Mouse (Mus musculus) adrenal gland, postnatal 36 days (tissue): ENCODE measurements at regions not wholly inside any gene's neighbourhood (a gene's known extent, or its start where the extent isn't known, plus 50 kb on each side); places are given as distances from the start of the nearest gene placed in this dataset.

Experiments
- DNase-seq, 2 experiments: peaks; one replicate each; pipeline ENCODE4 v3.0.0; 2021; ENCODE audit warnings: mixed read lengths in 1 of 2

DNA sequence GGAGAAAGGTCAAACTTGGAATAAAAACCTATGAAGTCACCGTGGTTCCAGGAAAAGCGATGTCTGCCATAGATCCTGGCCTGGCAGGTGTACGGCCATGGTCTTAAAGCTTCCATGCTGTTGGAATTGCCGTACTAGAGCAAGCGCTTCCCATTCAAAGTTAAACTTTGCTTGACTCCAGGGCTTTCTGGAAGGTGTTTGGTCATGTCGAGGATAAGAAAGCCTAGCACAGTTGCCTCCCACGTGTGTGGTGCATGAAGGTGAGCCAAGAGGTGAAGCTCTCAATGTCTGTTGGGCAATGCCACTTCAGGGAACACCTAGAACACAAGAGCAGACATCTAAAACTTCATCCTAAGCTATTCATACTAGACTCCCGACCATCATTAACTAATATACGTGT is 174.3 kb upstream of the Fam19a5 start:
- DNase-seq = no peak

DNA sequence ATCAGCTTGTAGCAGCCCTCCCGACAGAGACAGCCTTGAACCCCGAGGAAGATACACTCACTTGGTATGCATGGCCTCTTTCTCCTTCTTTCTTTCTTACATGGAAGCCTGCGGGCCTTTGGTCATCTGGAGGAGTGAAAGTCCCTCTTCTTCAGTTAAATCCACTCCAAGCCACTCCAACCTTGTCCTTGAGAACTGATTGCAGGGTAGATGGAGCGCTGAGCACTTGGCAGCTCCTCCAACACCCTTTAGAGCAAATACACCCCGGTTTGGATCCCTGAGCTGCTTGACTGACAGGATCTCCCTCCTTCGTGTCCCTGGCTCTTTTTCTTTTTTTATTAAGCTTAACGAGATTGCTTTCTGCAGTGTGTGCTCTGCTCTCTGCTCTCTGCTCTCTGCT is 173.3 kb upstream of the Fam19a5 start:
- DNase-seq = no peak

DNA sequence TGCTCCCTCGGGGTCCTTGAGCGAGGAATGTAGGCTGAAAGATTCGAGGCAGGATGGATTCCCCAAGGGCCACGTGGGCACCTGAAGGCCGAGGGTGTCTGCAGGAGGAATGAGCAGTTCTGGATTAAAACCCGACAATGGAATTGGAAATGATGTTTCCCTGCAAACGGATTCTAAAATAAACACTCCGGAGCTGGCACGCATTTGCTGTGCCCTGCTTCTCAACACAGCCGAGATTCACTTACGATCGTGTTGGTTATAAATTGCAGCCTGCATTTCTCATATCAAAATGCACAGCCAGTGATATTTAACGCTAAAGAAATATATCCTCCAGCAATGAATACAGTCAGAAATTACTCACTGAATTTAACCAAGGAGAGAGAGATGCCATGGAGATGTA is 169.4 kb upstream of the Fam19a5 start:
- no peak for DNase-seq

DNA sequence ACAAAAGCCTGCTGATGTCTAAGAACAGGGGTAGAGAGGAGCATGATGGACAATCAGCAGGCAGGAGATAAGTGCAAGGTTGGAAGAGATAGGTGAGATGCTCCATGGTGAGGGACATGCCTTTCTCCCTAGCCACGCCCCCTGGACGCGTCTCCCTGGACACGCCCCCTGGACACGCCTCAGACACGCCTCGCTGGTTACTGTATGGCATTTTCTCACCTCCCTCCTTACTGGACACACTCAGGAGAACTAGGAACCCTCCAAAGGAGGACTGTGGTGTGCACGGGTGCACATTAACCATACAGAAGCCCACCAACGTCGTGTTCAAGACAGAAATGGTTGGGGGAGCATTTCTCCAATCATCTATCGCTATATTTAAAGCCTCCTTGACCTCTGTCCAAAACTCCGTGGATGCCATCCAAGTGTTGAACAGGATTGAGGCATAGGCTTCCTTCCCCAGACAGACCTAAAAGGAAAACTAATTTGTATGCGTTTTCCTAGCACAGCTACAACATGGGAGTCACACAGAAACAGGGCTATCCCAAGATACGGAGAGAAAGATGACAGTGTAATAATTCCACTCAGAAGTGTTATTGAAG is 168.4 kb upstream of the Fam19a5 start:
- no peak for DNase-seq

DNA sequence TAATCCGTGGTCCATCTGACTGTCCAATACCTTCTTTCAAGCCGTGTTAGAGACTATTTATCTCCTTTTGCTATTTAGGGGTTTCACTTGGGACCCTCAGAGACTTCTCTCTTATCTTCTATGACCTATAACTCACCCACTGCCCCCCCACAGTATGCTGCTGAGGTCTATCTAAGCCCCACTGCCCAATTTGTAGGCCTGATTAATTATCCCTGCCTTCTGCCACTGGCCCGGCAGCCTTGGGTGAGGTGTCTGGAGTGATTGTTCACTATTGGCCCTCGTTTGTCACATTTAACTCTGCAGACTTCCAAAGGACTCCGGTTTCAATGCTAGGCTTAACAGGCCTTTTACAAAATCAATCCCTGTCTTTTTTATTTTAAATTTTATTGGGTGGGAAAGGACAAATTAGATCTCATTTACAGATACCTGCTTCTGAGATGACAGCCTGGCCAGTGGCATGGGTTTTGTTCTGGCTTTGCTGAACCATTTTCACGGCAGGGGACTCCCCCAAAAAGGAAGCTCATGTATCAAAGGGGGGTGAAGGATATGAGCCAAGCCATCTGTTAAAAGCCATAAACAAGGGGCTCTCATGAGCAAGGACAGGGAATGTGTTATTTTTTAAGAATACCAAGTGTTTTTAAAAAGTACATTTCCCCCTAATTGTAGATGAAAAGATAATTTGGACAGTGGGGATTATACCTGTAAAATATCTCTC is 160.4 kb upstream of the Fam19a5 start:
- DNase-seq = no peak

DNA sequence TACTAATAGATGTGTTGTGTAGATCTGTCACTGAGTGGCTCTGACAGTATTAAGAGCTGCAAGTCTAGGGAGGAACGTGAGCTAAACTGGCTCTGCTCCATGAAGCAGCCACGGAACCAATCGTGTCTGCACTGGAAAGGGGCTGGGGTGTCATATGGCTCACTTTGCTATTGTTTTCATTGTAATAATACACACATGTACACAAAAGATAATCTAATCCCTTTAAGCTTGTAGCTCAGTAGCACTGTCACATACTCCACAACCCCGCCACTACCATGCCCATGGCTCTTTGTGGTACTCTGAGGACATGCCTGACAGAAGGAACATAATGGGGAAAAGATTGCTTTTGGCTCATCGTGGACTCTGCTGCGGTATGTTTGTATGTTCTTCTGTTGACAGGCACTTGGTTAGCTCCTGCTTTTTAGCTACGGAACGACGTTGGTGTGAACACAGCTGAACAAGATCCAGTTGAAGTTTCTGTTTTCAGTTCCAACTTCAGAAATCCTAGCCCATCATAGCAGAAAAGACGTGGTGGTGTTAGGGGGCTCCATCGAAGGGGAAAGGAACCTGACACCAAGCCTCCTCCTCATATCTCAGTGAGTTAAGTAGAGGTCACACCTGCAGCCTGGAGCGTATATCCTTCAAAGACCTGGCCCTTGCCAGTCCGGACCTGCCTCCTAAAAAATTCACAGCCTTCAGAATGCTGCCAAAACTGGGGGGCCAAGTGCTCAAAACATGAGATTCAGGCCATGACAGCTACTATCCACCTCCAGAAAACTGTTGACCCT is 159.6 kb upstream of the Fam19a5 start:
- no peak for DNase-seq

DNA sequence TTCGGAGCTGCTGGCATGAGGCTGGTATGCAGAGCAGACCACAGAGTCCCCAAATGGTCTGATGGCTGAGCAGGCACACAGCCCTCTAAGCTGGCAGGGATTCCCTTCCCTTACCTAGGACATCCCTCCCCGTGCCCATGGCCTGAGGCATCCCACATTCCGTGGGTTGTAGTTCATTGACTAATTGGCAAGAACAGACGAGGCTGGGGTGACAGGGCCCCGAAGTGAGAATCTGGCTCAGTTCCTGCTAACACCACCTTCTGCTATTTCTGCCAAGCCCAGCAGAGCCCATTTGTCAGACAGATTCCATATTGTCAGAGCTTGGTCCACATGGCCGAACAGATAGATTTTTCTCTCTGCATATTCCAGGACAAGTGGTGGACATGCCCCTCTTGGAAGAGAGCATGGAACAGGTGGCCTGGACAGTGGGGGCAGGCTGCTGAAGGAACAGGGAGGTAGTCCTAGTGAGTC is 157.6 kb upstream of the Fam19a5 start:
- DNase-seq = no peak

DNA sequence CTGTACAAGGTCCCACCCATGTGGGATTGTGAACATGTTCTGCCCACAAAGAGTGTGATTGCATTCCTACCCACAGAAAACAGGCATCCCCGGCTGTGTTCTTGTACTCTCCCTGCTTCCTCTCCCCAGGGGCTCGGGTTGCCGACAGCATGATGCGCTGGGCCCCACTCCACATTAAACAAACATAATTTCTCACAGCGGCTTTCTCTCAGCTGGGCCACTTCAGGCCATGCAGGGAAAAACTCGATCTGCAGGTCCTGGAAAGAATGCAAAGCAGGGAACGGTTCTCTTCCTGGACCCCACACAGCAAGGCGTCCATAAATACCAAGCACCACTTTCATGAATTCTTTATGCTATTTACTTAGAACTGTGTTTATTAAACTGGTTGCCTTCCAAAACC is 152.7 kb upstream of the Fam19a5 start:
- no peak for DNase-seq

DNA sequence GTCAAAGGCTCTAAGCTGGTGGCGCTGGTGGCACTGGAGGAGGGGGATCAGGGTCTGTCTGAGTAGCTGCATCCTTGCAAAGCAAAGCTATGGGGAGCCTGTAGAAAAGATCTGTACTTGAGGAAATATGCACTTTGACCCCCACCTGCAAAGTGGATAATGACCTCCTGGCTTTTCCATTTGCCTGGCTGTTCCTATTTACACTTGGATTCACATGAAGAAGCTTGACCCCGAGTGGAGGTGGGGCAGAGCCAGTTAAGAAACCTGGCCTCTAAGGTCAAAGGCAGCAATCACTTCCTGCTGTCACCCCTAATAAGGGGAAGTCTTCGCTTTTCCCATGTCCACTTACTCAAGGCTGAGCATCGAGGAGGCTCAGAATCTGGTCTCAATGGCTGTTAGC is 145.7 kb upstream of the Fam19a5 start:
- DNase-seq = no peak

DNA sequence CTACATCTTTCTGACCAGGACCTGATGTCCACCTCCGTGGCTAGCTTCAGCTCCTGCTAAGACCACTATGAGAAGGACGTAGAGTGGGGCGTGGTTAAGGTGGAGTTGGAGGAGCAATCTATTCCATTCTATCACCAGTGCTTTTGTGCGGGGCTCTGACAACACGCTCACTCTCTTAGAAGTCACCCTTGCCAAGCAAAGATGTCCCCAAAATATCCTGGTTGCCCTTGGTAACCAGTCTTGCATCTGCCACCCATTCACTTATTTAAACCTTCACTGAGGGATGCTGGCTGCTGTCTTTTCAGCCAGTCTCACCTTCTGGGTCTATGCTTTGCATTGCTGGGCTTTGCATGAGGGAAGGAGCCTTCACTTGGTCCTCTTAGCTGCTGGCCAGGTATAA is 138.4 kb upstream of the Fam19a5 start:
- DNase-seq = no peak

DNA sequence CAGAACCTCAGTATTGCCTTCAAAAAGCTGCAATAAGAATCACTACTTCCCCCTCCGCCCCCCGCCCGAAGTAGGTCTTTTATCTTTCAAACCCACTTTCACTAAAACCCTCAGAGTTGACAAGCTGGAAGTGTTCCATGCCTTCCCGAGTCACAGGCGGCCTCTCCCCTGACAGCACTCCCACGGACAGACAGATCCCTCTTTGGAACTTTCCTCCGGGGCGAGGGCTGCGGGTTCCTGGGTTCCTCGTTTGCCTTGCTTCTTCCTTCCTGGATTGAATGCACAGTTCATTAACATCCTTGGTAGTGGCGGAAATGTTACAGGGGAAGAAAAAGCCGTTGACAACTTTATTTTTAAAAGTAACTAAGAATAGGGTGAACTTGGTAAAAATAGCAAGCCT is 132.1 kb upstream of the Fam19a5 start:
- no peak for DNase-seq

DNA sequence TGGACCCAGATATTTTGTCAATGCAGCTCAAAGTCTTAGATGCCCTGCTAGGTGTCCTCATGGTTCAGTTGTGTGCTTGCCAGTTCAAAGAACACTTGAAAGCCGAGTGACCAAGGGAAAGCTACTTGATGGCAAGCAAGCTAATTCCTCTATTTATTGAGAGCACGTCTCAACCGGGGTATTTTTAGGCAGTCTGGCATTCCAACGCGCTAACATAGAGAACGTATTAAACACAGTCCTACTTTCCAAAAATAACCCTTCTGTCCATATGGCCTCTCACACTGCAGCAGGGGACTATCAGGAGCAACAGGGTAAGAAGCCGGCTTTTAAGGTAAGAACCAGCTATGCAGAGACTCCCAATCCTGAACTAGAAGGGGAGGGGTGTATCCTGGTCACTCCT is 128.1 kb upstream of the Fam19a5 start:
- DNase-seq = no peak

DNA sequence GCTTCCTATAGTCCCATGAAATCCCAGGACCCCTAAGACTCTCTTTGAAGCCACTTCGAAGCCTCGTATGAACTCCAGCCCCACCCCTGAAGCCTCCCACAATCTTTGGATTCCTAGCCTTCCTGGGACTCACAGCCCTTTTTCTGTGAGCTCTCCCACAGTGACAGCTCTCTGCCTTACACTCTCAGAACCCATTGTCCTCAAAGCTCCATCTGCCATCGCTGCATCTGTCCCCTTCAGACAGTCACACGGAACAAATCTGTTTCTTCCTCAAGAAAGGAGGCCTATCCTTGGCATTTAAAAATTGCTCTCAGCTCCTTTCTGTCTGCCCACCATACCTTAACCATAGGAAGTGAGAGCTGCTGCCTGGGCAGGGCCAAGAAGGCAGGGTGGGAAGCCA is 122.4 kb upstream of the Fam19a5 start:
- DNase-seq = no peak

DNA sequence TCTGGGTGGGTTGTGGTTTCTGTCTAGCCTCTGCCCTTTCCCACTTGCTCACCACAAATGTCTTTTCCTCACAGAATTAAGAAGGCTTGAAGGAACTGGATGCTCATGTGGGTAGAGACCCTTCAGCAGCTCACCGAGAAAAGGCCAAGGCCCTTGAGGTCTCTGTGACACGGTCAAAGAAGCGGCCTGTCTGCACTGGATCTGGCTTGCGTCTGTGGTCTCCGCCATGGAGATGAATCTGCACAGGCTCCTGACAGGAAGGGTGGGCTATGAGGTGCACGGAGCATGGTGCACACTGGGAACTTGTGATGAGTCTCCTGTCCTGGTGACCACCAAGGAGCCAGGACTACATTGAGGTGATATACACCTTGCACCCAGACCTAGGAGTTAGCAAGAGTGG is 110.8 kb upstream of the Fam19a5 start:
- no peak for DNase-seq

DNA sequence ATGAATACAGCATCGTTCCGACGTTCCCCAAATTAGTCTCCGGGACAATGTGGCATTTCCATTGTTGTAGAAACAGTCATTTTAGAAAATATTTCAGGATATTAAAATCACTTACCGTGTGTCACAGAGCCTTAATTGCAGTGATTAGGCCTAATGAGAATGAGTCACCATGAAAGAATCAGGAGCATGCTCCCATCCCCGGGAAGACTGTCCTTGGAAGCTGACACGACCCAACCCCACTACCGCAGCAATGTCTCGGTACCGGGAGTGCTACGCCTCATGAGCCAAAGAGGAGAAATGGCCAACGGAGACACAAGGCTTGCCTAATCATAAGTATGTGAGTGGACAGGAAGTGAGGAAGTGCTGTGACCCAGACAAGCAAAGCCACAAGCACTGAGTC is 110.2 kb upstream of the Fam19a5 start:
- DNase-seq = no peak

DNA sequence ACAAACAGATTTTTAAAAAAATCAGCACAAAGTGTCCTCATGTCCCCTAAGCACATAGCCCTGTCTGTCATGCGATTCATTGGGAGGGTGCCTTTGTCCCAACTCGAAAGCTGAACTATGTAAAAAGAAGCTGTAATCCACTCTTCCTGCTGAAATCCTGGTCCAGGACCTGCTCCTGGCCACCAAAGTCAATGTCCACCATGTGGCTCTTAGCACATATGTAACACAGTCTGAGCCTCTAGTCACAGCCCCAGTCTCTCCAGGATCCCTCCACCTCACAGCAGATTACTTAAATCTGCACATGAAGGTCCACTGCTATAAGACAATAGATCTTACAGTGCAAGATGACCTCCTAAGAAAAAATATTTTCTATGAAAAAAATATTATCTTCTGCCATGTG is 108.5 kb upstream of the Fam19a5 start:
- DNase-seq = no peak

DNA sequence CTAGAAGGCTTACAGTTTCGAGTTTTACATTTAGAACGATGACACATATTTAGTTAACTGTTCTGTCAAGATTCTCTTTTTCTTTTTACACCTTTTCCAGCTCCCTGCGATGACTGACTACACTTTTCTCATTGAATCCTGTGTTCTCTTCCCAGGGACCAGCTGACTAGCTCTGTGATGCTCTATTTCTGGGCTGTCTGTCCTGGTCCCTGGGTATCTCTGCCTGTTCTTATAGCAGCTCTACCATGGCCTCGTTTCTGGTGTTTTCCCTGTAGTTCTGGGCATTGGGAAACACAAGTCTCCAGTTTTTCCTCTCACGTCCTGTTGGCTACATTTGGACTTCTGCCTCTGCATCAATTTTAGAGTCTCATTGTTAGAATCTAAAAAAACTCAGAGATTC is 106.5 kb upstream of the Fam19a5 start:
- no peak for DNase-seq

DNA sequence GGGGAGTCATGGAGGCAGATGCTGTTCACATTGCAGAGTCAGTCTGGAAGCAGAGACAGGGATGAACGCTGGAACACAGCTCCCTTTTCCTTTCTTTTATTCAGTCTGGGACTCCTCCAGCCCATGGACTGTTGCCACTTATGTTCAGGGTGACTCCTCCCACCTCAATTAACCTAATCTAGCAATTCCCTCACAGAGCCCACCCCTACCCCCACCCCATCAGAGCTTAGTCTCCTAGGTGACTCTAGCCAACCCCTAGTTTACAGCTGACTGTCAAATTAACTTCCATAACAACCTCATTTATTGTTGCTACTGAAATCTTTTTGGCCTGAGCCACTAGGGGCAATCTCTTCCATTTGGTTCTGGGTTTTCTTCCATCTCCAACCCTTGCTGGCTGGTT is 85.2 kb upstream of the Fam19a5 start:
- no peak for DNase-seq

DNA sequence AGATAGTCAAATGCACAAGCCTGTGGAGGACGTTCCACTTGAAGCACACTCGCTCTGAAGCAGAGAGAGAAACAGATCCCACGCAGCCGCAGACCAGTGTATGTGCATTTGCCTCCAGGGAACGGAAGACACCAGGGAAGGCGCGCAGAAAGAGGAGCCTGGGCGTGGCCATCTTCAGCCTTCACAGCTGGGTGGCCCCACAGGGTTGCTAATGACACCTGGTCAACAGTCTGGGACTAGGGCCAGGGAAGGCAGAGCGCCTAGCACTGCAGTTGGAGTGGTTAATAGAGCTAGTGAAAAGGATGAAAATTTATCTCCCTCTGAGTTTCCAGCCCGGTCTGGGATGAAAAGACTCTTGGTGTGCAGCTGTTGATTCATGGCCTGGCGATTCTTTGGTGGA is 67.9 kb upstream of the Fam19a5 start:
- DNase-seq = no peak

DNA sequence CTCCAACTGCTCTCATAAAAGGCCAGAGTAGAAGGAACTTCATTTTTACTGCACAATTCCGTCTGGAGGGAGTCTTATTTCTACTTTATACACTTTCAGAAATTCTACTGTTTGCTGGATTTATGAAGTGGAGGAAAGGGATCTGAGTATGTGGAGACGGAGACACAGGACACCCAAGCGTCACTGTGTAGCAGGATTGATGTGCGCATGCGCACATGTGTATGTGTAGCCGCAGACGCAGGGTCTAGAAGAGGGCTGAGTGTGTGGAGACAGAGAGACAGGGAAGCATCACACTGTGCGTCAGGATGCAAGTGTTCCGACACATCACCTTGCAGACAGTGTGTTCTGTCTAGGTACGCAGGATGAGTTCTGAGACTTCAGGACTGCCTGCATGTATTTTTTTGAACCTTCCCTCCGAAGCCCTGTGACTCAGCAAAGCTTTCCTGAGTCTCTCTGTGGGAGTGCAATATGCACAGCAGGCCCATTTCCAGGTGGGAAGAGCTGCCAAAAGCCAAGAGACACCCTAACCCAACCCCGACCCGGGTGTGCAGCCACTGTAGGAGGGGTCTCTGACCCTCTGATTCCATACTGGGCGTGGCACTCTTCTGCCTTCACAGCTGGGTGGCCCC is 67.1 kb upstream of the Fam19a5 start:
- no peak for DNase-seq

DNA sequence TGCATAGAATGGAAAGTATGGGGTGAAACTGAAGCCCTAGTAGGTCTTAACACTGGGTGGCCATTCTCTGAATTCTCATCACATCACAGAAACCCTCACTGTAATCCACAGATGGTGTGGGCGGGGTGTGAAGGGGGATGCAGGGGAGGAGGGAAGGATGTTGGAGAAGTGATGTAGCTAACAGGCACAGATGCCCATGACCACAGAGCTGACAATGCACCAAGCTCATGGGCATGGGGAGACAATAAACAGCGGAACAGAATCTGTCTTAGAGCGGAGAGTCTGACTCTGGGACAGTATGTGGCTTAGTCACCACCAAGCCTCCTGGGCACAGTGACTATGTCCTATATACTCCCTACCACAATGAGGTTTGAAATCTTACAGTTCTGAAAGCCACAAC is 63.3 kb upstream of the Fam19a5 start:
- no peak for DNase-seq
